Mouse (Mus musculus): ENCODE measurements around the gene Prrt1.
A peak's percentile ranks its signal among the peaks of the same experiment; 100 is the strongest.

The Prrt1 gene

GRCm38 (mm10) chr17:34597566-34598095 is 31.7 kb upstream of the Prrt1 start, which contains the start of gene Ager:
TSS of gene Ager (plus strand) at chr17:34597862.
- no peak for DNase-seq (ENCODE audit: low spot score in 2 of 2)

DNA sequence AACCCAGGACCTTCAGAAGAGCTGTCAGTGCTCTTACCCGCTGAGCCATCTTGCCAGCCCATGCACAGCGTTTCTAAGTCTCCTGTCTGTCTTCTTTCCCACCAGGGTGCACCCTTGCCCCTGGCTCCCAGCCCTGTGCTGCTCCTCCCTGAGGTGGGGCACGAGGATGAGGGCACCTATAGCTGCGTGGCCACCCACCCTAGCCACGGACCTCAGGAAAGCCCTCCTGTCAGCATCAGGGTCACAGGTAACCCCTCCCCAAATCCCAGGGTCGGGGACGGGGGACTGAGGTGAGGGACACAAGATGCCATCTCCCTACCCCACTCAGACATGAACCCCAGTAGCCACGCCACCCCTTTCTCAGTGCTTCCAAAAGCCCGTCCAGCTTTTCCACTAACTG is 29.4 kb upstream of the Prrt1 start:
- DNase-seq (ENCODE audit: low spot score in 2 of 2), result no peak

DNA sequence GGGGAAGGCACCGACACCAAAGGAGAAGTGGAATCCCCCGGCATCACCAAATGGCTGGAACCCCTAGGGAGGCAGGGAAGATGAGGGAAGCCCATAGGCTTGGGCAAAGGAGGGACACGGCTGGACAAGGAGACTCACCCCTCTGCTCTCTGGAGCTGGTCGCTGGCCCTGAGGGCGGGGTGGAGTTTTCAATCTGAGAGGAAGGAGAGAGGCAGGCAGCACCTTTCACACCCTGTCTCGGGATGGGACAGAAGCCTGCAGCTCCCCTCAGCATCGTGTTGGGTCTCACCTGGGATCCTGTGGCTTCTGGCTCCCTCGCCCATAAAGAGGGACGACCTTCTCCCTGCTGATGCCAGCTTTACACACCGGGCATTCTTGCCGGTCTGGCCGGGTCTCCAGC is 27.5 kb upstream of the Prrt1 start:
- no peak for DNase-seq (ENCODE audit: low spot score in 2 of 2)

DNA sequence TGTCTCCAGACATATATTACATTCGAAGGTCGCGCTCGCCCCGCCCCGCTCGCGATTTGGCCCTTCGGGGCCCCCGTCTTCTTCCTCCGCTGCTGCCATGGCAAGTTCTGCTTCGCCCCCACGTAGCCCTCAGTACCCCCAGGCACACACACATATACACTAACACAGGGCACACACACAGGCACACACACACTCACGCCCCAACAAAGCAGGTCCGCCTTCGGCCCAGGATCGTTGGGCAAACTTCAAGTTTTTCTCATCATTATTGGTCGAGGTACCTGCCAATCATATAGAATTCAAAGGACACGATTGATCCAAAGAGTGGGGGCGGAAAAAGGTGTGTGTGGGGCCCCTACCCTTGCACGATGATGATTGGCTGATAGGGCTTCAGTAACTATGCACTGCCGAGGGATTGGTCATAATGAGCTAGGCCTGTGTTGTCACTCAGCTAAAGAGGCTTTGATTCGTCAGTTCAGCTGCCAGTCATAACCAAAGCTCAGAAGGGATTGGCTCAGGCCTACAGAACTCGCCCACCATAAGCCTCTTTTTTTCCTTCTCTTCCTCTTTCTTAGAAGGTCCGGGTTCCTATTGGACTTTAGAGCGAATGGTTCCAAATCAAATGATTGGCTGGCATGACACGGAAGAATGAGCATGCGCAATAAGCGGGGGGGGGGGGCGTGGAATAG is 25.8 kb upstream of the Prrt1 start, which contains the start of gene Rnf5:
TSS of gene Rnf5 (minus strand) at position 316 of the 686 bp plus-strand sequence.
- DNase-seq (ENCODE audit: low spot score in 2 of 2), result peak; percentile 98 to 99

DNA sequence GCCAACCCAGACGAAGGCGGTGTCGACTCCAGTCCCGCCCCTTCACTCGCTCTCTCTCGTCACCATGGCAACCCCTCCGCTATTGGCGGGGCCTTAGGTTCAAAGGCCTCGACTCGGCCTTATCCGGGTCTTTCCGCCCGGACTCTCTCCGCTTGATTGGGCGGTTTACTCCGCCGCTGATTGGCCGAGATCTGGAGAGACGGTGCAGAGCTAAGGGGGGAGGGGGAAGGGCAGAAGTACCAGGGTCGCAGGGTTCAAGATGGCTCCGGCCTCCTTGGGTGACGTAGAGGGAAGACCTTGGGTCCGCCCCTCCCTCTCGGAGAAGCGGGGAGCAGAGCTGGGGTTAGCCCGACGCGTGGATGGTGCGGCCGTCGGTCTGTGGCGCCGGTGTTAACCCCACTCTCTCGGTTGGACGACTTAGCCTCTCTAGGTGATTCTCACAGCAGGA is 25.2 kb upstream of the Prrt1 start, which contains the start of gene Agpat1:
TSS of gene Agpat1 (plus strand) at position 202 of the 448 bp plus-strand sequence.
- DNase-seq (ENCODE audit: low spot score in 2 of 2), result peak; percentile 99 to 100

DNA sequence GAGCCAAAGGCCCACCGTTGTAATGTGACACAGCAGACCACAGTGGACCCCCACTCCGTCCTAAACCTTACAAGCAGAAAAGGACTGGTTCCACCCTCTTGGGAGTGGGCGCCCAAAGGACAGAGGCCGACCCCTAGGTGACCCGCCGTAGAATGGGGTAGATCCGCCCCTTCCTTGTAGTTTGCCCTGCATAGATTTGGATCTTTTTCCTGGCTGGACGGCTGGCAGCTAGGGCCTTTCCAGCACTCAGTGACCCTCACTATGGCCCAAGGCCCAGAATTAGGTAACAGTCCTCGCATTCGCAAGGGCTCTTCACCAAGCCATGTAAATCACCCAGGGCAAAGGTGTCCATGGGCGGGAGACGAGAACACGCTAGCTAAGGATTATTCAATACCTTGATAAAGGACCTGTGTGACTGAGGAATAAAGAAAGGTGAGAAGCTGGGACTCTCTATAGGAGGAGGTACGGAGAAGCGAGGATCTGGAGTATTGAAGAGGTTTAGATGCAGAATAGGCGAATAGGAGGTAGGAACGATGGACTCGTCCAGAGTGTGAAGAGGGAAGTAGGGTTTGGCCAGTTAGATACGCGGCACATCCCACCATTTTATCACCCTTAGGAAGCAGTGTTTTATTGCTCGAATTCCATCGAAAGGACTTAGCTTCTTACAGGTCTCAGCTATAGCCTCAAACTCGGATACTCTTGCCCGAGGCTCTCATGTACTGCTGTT is 24.7 kb upstream of the Prrt1 start:
- no peak for DNase-seq (ENCODE audit: low spot score in 2 of 2)

GRCm38 (mm10) chr17:34605609-34606008 is 23.7 kb upstream of the Prrt1 start:
- DNase-seq (ENCODE audit: low spot score in 2 of 2), result peak; percentile 94 to 95

DNA sequence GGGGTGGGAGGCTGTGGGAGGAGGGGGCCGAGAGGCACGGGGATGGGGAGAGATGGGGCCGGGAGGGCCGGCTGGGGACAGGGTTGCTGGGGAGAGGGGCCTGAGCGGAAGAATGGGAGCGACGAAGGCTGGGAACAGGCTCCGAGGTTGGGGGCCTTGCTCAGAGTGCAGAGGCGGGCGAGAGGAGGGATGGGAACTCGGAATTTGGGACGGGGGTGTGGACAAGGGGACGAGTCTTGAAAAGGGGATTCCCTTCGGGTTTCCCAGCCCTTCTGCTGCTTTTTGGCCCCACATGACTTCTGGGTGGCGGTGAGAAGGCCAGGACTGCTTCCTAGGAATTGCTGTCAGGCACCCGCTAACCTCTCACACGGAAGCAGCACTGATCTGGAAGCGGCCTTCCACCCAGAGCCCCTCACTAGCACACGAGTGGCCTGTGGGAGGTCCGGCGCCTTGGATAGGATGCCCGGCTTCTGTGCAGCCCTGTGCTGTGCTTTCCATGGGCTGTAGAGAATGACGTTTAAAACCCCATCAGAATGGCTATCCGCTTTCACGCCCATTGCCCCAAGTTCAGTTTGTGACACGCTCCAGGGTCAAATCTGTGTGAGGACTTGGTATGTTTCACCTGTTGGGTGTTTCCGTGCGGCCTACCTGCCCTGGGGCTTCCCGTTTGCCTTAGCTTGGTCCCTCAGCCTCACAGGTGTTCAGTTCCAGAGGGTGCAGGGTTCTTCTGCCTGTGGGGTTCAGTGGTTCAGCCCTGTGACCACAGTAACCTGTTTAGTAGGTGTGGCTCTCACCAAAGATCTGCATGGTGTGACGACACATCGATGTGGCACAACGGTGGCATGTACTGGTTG is 22.9 kb upstream of the Prrt1 start:
- DNase-seq (ENCODE audit: low spot score in 2 of 2), result no peak

DNA sequence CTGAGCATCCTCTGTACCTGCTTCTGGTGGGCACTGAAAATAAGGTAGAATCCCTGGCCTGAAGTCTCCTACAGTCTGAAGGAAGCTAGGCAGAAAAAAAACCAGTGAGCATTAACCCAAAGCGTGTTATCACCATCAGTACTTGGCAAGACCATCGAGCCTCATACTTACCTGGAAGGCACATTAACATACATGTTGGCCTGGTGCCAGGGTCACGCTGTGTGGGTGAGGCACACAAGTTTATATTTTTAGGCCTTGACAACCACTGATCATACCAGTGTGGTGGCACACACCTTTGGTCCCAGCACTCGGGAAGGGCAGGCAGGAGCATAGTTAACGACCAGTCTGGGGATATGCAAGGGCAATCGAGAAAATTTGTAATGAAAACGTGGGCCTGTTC is 21.3 kb upstream of the Prrt1 start:
- DNase-seq (ENCODE audit: low spot score in 2 of 2), result no peak

GRCm38 (mm10) chr17:34611050-34611449 is 18.3 kb upstream of the Prrt1 start:
- DNase-seq (ENCODE audit: low spot score in 2 of 2), result no peak

DNA sequence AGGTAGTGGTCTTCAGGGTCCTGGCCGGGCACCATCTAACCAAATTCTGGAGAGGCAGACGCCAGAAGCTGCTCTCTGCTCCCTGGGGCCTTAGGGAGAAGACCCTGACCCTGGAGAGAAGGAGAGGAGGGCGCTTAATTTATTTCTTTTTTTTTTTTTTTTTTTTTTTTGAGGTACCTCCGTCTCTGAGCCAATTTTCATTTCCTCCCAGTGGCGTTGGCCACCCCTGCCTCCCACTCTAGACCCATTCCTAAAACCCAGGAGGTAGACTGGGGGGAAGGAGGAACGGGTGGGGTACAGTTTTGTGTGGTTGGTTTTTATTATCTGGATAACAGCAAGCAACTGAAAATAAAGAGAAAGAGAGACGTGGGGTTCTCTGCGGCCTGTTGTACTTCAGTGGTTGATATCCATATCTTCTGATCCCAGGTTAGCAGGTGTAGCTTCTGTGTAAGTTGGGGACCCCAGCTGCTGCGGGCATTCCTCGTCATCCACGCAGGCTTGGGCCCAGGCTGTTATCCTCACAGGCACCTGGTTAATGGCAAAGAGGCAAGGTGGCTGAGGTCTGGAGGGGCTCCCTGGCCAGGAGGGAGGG is 16.2 kb upstream of the Prrt1 start:
- DNase-seq (ENCODE audit: low spot score in 2 of 2), result no peak

DNA sequence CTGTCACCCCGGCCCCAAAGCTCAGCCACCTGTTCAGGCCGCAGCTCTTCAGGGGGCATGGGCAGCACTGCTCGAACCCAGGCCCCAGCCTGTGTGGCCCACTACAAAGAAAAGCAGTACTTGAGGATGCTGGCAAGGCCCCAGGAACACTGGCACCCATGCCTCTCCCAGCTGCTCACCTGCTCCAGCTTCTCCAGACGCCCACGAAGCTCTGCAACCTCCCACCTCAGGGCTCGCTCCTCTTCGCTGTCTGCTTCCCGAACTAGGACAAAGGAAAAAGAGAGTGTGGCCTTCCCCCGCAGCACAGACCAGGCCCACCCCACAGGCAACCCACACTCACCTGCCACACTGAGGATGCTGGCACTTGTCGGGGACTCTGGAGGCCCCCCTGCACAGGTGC is 15.5 kb upstream of the Prrt1 start:
- DNase-seq (ENCODE audit: low spot score in 2 of 2), result no peak

DNA sequence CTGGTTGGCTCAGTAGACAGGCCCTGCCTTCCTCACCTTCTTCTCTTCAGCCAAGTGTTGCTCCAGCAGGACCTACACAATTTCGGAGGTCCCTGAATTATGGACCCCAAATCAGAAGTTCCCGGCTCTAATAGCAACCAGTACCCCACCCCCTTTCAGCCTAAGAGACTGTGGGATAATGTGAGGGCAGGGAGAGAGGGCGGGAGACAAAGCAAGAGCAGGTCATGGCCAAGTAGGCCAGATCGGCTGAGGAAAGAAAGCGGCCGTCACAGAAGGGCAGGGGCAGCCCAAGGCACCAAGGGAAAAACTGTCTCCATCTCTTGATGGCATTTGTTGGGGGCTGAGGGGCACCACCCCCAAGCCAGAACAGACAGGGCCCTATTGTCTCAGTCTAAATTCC is 13.5 kb upstream of the Prrt1 start, which contains the start of gene Egfl8:
TSS of gene Egfl8 (minus strand) at position 101 of the 400 bp plus-strand sequence.
- DNase-seq (ENCODE audit: low spot score in 2 of 2), result no peak

GRCm38 (mm10) chr17:34618999-34619398 is 10.3 kb upstream of the Prrt1 start:
- DNase-seq (ENCODE audit: low spot score in 2 of 2), result peak; percentile 66 to 86

DNA sequence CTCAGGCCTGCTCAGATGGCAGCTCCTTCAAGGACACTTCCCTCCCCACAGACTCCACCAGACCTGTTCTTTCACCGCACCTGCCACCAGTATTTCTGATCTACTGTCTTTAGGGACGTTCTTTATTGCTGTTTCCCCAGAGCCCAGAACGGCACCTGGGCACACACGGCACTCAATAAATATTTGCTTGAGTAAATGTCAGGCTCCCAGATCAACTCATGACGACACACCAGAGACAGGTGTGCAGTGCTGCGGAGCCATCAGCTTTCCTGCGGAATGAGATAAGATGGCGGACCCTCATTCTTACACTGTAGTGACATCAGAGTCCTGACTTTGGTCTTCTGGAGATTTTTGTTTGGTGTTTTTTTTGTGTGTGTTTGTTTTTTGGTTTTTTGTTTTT is 8.3 kb upstream of the Prrt1 start:
- no peak for DNase-seq (ENCODE audit: low spot score in 2 of 2)

GRCm38 (mm10) chr17:34623161-34623560 is 6.2 kb upstream of the Prrt1 start:
- DNase-seq (ENCODE audit: low spot score in 2 of 2), result no peak

- no peak for DNase-seq (ENCODE audit: low spot score in 2 of 2)
These were observed 4.4 kb upstream of the Prrt1 start for GRCm38 (mm10) chr17:34624981-34625380.

GRCm38 (mm10) chr17:34626062-34626772 is 3.1 kb upstream of the Prrt1 start:
- DNase-seq (ENCODE audit: low spot score in 2 of 2), result no peak

GRCm38 (mm10) chr17:34626773-34627092 is 2.6 kb upstream of the Prrt1 start:
- DNase-seq (ENCODE audit: low spot score in 2 of 2), result peak; percentile 44 to 54

DNA sequence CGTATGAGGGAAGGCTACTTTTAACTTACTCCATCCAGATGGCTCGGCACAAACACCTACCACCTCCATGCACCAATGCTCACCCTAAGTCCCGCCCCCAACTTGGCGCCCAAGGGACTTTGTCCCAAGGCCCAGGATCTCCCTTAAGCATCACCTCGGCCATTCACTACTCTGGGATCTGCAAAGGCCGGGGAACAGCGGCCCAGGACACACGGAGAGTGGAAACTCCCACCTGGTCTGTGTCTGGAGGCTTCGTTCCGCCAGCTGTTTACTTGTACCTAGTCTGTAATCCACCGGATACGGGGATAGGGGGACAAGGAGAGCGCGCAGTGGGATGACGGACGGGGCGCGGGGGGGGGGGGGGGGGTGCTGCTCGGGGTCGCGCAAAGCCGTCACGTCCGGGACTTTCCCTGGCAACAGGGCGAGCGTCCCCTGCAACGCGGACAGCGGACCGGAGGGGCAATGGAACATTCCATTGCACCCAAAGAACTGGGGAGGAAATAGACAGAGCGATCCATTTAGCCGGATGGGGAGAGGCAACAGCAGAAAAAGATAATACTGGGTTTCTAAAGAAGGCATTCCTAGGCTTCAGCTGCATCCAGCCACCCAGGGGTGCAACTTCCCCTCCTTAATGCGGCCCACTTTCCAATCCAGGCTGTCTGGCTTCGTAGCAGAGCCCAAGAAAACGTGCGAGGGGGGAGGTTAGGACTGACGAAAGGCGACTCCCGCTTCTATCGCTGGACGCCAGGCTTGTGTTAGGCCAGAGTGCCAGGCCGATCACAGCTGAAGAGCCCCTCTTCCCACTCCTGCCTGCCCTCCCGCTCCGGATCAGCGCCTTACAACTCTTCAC is 2.0 kb upstream of the Prrt1 start:
- peak; percentile 71 to 79 for DNase-seq (ENCODE audit: low spot score in 2 of 2)

Data from thymus, postnatal 10 days (tissue).